Mouse (Mus musculus) heart, postnatal 0 days (tissue): Measurements from ENCODE around the gene Nkx2-5.

Experiments
- CTCF ChIP-seq: IDR thresholded peaks from 2 replicates; pipeline ENCODE4 v1.5.1; 2016; ENCODE audit warnings: antibody characterized with exemption, control low read depth, low read depth
- EP300 ChIP-seq: IDR thresholded peaks from 2 replicates; pipeline ENCODE4 v1.6.1; 2016; ENCODE audit warnings: antibody characterized with exemption, low read depth

- TF ChIP-seq CTCF (no peak), EP300 (no peak)
Measured at GRCm38 (mm10) chr17:26817776-26818175, 27.0 kb downstream of the Nkx2-5 start.
